Comparison of ENCODE assay signal across 9 mouse cellular contexts in genomic region chr17:56337190-56337589, GRCm38 (mm10). TPM values are rescaled to one million over a fixed set of nuclear protein-coding genes. Genes with fewer than 3 reads are reported as not detected.
DNase-seq lines count a peak whose midpoint lies in the region; ATAC-seq and TF ChIP-seq lines count a peak whose summit lies in the region.
"Had no signal": no experiment of that assay in that cellular context is flagged by ENCODE, and none has a peak within 500 bp of the region (broad histone marks: within the 10 kb centered on the region; RNA-seq: fewer than 3 reads in every experiment).

No protein-coding gene starts in this region.

- WGBS in intestine, postnatal 0 days, result 38% methylated on average over 4 of the region's 4 CpGs
- WGBS in intestine, embryonic 16.5 days, result 51% methylated on average over 4 of the region's 4 CpGs
- WGBS in cerebellum, adult 2 months, result 4% methylated on average over 4 of the region's 4 CpGs

- H3K4me3 ChIP-seq in intestine, postnatal 0 days (ENCODE audit: low read depth, low read length), result no peak overlapping the region
- no peak overlapping the region for H3K4me3 ChIP-seq in intestine, embryonic 16.5 days (ENCODE audit: low read length)
- no peak overlapping the region for H3K4me3 ChIP-seq in ES-Bruce4 (ENCODE audit: low read depth, low read length)
- no peak overlapping the region for H3K4me3 ChIP-seq in cerebellum, adult 2 months (replicated peaks; ENCODE audit: insufficient read depth, low read depth, low read length)

- no peak overlapping the region for H3K9ac ChIP-seq in intestine, postnatal 0 days (ENCODE audit: low read depth, low read length)
- H3K9ac ChIP-seq in intestine, embryonic 16.5 days (ENCODE audit: low read depth, low read length), result no peak overlapping the region
- H3K9ac ChIP-seq in ES-Bruce4 (ENCODE audit: low read depth, poor library complexity, severe bottlenecking), result no peak overlapping the region

- ATAC-seq in intestine, postnatal 0 days, result no peak
- ATAC-seq in intestine, embryonic 16.5 days, result no peak
- ATAC-seq in megakaryocyte, adult 5-6 weeks (ENCODE audit: poor library complexity, severe bottlenecking), result peak; percentile 51

- no peak overlapping the region for H3K4me2 ChIP-seq in intestine, postnatal 0 days (replicated peaks; ENCODE audit: low read depth)
- no peak overlapping the region for H3K4me2 ChIP-seq in intestine, embryonic 16.5 days (ENCODE audit: low read depth, low read length)

- TF ChIP-seq EP300 in ES-Bruce4 (IDR thresholded peaks at IDR 0.05; ENCODE audit: insufficient read depth, low read depth, low read length), result no peak

- H3K27me3 ChIP-seq in intestine, postnatal 0 days (replicated peaks; ENCODE audit: control insufficient read depth, insufficient read depth, low read length), result no peaks in the 10 kb centered on the region
- no peaks in the 10 kb centered on the region for H3K27me3 ChIP-seq in intestine, embryonic 16.5 days (replicated peaks; ENCODE audit: control insufficient read depth, insufficient read depth, low read length)
- H3K27me3 ChIP-seq in ES-Bruce4 (ENCODE audit: control insufficient read depth, insufficient read depth, low read length, poor library complexity, severe bottlenecking), result no peaks in the 10 kb centered on the region
- H3K27me3 ChIP-seq in cerebellum, adult 2 months (ENCODE audit: control insufficient read depth, insufficient read depth, low read length), result no peaks in the 10 kb centered on the region

- no peaks in the 10 kb centered on the region for H3K9me3 ChIP-seq in intestine, postnatal 0 days (ENCODE audit: control insufficient read depth)
- H3K9me3 ChIP-seq in intestine, embryonic 16.5 days (ENCODE audit: control insufficient read depth, low read length), result no peaks in the 10 kb centered on the region
- no peaks in the 10 kb centered on the region for H3K9me3 ChIP-seq in ES-Bruce4 (replicated peaks; ENCODE audit: control insufficient read depth, insufficient read depth, low read length, poor library complexity, severe bottlenecking)

- H3K4me1 ChIP-seq in intestine, postnatal 0 days (replicated peaks; ENCODE audit: control insufficient read depth, insufficient read depth, low read length), result no peaks in the 10 kb centered on the region
- H3K4me1 ChIP-seq in intestine, embryonic 16.5 days (ENCODE audit: control insufficient read depth, insufficient read depth, low read length), result peaks cover 4% of the 10 kb centered on the region; the same call in 1 of the 2 replicates
- H3K4me1 ChIP-seq in ES-Bruce4 (ENCODE audit: control insufficient read depth, insufficient read depth, low read length), result no peaks in the 10 kb centered on the region
- peaks cover 65% of the 10 kb centered on the region for H3K4me1 ChIP-seq in cerebellum, adult 2 months (ENCODE audit: control insufficient read depth, insufficient read depth, low read length)

- no peaks in the 10 kb centered on the region for H3K36me3 ChIP-seq in intestine, postnatal 0 days (ENCODE audit: control insufficient read depth, insufficient read depth)
- H3K36me3 ChIP-seq in intestine, embryonic 16.5 days (ENCODE audit: control insufficient read depth, insufficient read depth, low read length), result no peaks in the 10 kb centered on the region
- no peaks in the 10 kb centered on the region for H3K36me3 ChIP-seq in ES-Bruce4 (ENCODE audit: control insufficient read depth, insufficient read depth, low read length, poor library complexity, severe bottlenecking)

- H3K27ac ChIP-seq in intestine, postnatal 0 days (ENCODE audit: low read depth, low read length), result no peak overlapping the region
- no peak overlapping the region for H3K27ac ChIP-seq in intestine, embryonic 16.5 days (ENCODE audit: low read length)
- no peak overlapping the region for H3K27ac ChIP-seq in ES-Bruce4 (ENCODE audit: insufficient read depth, low read length)
- no peak overlapping the region for H3K27ac ChIP-seq in cerebellum, adult 2 months (ENCODE audit: insufficient read depth, low read length)

- peak; percentile 67 to 76 for DNase-seq in cerebellum, adult 2 months
- DNase-seq in heart, adult 8-10 months (ENCODE audit: low spot score), result peak; percentile 54
- peak; percentile 72 for DNase-seq in layer of hippocampus, adult 11-12 months (ENCODE audit: low spot score)
- peak; percentile 22 to 60 for DNase-seq in thymus, postnatal 10 days (ENCODE audit: low spot score in 2 of 2)

- TF ChIP-seq CTCF in intestine, postnatal 0 days (IDR thresholded peaks at IDR 0.05; ENCODE audit: low read depth), result peak; percentile 70
- TF ChIP-seq CTCF in ES-Bruce4 (IDR thresholded peaks at IDR 0.05; ENCODE audit: low read depth, low read length), result peak; percentile 65
- TF ChIP-seq CTCF in cerebellum, adult 2 months (IDR thresholded peaks at IDR 0.05; ENCODE audit: borderline replicate concordance, insufficient read depth, low read depth, low read length), result peak; percentile 66; the same call in 1 of the 2 replicates

- TF ChIP-seq POLR2A in ES-Bruce4 (IDR thresholded peaks at IDR 0.05; ENCODE audit: insufficient read depth, low read length), result no peak
- no peak for TF ChIP-seq POLR2A in cerebellum, adult 2 months (IDR thresholded peaks at IDR 0.05; ENCODE audit: borderline replicate concordance, insufficient read depth, low read length)

RNA-seq across cellular contexts. Expression of gene Kdm4b, which starts 11.3 kb away (rescaled TPM):
- 8.1 TPM in 2 replicates for polyA plus RNA-seq in intestine, postnatal 0 days (2015; fragmentation: Nextera tagmentation; extraction: Ambion mirVana)
- polyA plus RNA-seq in intestine, embryonic 16.5 days (2015; fragmentation: Nextera tagmentation; extraction: Ambion mirVana), result 21.3 and 22.5 TPM in 2 replicates
- 9.5 and 11.5 TPM in 2 replicates for polyA plus RNA-seq in ES-Bruce4 (2011; ENCODE audit: insufficient read depth, insufficient read length, low read depth, missing spikeins)
- 45.8 and 50.9 TPM in 2 replicates for polyA plus RNA-seq in cerebellum, adult 2 months (2012; rRNA removed)
- total RNA-seq in heart, adult 8-10 months (2022), result 10 to 100 TPM; 29.0 to 34.4 (median 32.4) TPM
- total RNA-seq in megakaryocyte, adult 5-6 weeks (2015), result 8.0 and 10.8 TPM in 2 replicates
- 6.7 and 7.1 TPM in 2 replicates for total RNA-seq in megakaryocyte, adult 5-6 weeks (2017)

RNA-seq across cellular contexts. Expression of gene Uhrf1, which starts 34.1 kb away (rescaled TPM):
- 22.5 and 23.5 TPM in 2 replicates for polyA plus RNA-seq in intestine, postnatal 0 days (2015; fragmentation: Nextera tagmentation; extraction: Ambion mirVana)
- 103 and 114 TPM in 2 replicates for polyA plus RNA-seq in intestine, embryonic 16.5 days (2015; fragmentation: Nextera tagmentation; extraction: Ambion mirVana)
- 162 and 174 TPM in 2 replicates for polyA plus RNA-seq in ES-Bruce4 (2011; ENCODE audit: insufficient read depth, insufficient read length, low read depth, missing spikeins)
- polyA plus RNA-seq in cerebellum, adult 2 months (2012; rRNA removed), result 0.65 and 0.71 TPM in 2 replicates
- total RNA-seq in heart, adult 8-10 months (2022), result 1 to 10 TPM; 1.5 to 2.6 (median 2.2) TPM
- 39.3 and 52.3 TPM in 2 replicates for total RNA-seq in megakaryocyte, adult 5-6 weeks (2015)
- total RNA-seq in megakaryocyte, adult 5-6 weeks (2017), result 83.7 and 101 TPM in 2 replicates

RNA-seq across cellular contexts. Expression of gene Arrdc5, which starts 37.1 kb away (rescaled TPM):
- polyA plus RNA-seq in intestine, postnatal 0 days (2015; fragmentation: Nextera tagmentation; extraction: Ambion mirVana), result not detected in 2 replicates
- polyA plus RNA-seq in intestine, embryonic 16.5 days (2015; fragmentation: Nextera tagmentation; extraction: Ambion mirVana), result not detected in 2 replicates
- not detected in 2 replicates for polyA plus RNA-seq in ES-Bruce4 (2011; ENCODE audit: insufficient read depth, insufficient read length, low read depth, missing spikeins)
- not detected in 2 replicates for polyA plus RNA-seq in cerebellum, adult 2 months (2012; rRNA removed)
- total RNA-seq in heart, adult 8-10 months (2022), result under 1 TPM in 1 of 4 experiments, not detected in 3; 0.41 TPM
- total RNA-seq in megakaryocyte, adult 5-6 weeks (2015), result not detected in 2 replicates
- not detected in 2 replicates for total RNA-seq in megakaryocyte, adult 5-6 weeks (2017)
- total RNA-seq: left cerebral cortex, postnatal 36 days had no signal

RNA-seq across cellular contexts. Expression of gene Plin3, which starts 44.5 kb away (rescaled TPM):
- 521 and 545 TPM in 2 replicates for polyA plus RNA-seq in intestine, postnatal 0 days (2015; fragmentation: Nextera tagmentation; extraction: Ambion mirVana)
- 287 and 364 TPM in 2 replicates for polyA plus RNA-seq in intestine, embryonic 16.5 days (2015; fragmentation: Nextera tagmentation; extraction: Ambion mirVana)
- 57.1 and 60.2 TPM in 2 replicates for polyA plus RNA-seq in ES-Bruce4 (2011; ENCODE audit: insufficient read depth, insufficient read length, low read depth, missing spikeins)
- 15.6 and 20.9 TPM in 2 replicates for polyA plus RNA-seq in cerebellum, adult 2 months (2012; rRNA removed)
- 100 to 1,000 TPM; 172 to 233 (median 219) TPM for total RNA-seq in heart, adult 8-10 months (2022)
- 7.1 and 9.1 TPM in 2 replicates for total RNA-seq in megakaryocyte, adult 5-6 weeks (2015)
- 28.3 and 29.2 TPM in 2 replicates for total RNA-seq in megakaryocyte, adult 5-6 weeks (2017)

Comparison
In these comparisons a context has a peak if more than half of its experiments do, and no peak if none do; other contexts are left out.
1. RNA of gene Uhrf1, which starts 34.1 kb away (polyA plus RNA-seq): 162 to 174 TPM in ES-Bruce4, 103 to 114 TPM in intestine, embryonic 16.5 days and 22.5 to 23.5 TPM in intestine, postnatal 0 days; 0.65 to 0.71 TPM in cerebellum, adult 2 months; every median in the first group is over 10 times any median in the second.
2. Peak in every context shown above with its lines, with median percentiles within 50 percentile points of each other: CTCF ChIP-seq and DNase-seq.